Mouse (Mus musculus) spleen, postnatal 0 days (tissue): Measurements from ENCODE around the gene Abcf2. TPM values are rescaled to one million over a fixed set of nuclear protein-coding genes. Genes with fewer than 3 reads are reported as not detected.

ENCODE experiments used
- microRNA counts: library from miRNA; unstranded; fragments of <30 nt; microRNA quantifications from one replicate; lab custom pipeline; 2015
- polyA plus RNA-seq: library from polyadenylated mRNA; unstranded; fragments of >200 nt; fragmentation: Nextera tagmentation; extraction: Ambion mirVana; gene quantifications from 2 replicates; pipeline ENCODE4 v1.2.1, GENCODE M21; 2015

Abcf2 gene
- 47.8 and 49.0 TPM in 2 replicates for polyA plus RNA-seq

GRCm38 (mm10) chr5:24577183-24577929 lies at the start of gene Abcf2:
Gene Abcf2 (minus strand): TSS chr5:24577467.

GRCm38 (mm10) chr5:24623986-24624821 lies 46.9 kb upstream of the Abcf2 start, which contains the start of gene Smarcd3:
Gene Smarcd3 (minus strand): TSS chr5:24624411.

DNA sequence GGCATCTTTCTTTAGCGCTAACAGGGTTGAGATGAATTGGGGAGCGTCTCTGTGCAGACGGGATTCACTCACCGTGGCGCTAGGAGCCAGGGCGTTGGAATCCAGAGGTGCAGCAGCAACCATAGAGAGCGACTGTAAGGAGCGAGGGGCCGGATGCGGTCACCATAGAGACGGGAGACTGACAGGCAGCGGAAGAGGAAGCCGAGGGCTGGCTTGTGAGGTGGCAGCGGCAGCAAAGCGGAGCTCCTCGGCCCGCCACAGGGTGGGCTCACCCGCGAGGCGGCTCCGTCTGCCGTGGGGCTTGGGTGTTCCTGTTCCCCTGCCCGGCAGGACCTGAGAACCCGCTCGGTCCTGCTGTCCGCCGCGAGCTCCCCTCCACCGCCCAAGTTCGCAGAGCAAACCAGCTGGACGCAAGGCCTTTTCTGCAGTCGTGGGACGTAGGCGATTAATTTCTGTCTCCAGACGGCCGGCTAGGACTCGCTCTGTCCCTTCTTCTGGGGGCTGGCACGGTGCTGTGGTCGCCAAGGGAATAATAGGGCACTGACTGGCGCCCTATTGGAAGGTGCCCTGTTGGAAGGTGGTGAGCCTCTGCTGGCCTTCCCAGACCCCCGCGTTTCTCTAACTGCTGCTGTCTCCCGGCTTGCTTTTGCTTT lies 9.4 kb upstream of the Abcf2 start, which contains the start of gene Chpf2:
TSS of gene Chpf2 (plus strand) at position 195 of the 653 bp plus-strand sequence.

DNA sequence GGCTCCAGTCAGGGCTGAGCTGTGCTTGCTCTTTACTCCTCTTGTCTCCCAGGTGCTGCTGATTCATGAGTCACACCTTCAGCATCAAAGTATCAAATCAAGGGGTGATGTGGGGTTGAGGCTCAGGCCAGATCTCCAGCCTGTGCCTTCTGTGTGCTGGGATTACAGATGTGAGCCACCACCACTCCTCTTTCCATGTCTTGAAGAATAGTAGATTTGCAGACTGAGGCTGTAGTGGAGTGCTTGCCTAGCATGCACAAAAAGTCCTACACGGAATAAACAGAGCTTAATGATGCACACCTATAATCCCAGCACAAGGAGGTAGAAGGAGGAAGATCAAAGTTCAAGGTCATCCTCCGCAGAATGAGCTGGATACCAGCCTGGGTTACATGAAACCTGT lies 20.6 kb downstream of the Abcf2 start, which contains the start of gene 4931409K22Rik:
TSS of gene 4931409K22Rik (minus strand) at position 101 of the 400 bp plus-strand sequence.

DNA sequence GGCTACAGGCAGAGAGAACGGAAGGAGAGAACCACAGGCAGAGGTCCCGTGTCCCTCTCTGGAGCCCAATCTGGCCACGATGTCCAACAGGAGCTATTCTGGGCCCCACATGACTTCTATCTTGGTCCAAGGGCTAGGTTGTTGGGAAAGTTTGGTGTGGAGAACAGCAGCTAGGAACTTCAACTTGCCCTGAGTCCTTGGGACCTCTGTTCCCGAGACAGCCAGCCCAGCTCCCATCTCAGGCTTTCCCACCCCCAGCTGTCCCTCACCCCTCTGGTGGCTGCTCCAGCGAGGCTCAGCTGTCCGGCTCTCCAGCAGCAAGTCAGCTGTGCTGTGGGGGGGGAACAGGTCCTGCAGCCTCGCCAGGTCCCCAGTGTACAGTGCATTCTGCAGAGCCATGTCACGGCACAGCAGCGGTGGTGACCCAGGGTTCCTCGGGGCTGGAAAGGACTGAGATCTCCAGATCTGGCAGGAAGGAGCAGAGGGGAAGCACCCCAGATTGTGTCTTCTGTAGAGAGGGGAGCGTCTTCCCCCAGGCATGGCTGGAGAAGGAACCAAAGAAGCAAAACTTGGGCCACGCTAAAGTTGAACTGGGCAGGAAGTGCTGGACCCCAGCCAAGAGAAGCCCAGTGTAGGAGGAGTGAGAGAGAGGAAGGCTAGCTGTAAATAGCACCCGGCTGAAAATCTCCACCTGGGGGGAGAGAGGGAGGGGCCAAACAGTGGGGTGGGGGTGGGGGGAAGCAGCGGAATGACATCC lies 36.7 kb downstream of the Abcf2 start, which contains the start of gene Asb10:
TSS of gene Asb10 (minus strand) at position 592 of the 757 bp plus-strand sequence.

GRCm38 (mm10) chr5:24526889-24527230 lies 50.4 kb downstream of the Abcf2 start, which contains the start of gene Gbx1:
Gene Gbx1 (minus strand): TSS chr5:24527202.

MicroRNA genes within 50 kb of the gene (microRNA counts, 519-probe panel; counts per million panel counts)
- 88.3 counts per million for microRNA mmu-miR-671-3p (lab: Ali Mortazavi, UCI)
- microRNA mmu-miR-671-5p (lab: Ali Mortazavi, UCI): 88.3 counts per million

Other genes starting within 250 kb of the Abcf2 start
- 0.69 and 0.80 TPM in 2 replicates for gene Kcnh2, start 225.9 kb downstream of the Abcf2 start, polyA plus RNA-seq
- 3.1 and 4.4 TPM in 2 replicates for gene Nos3, start 212.7 kb downstream of the Abcf2 start, polyA plus RNA-seq
- 1.1 and 2.0 TPM in 2 replicates for gene Atg9b, start 185.3 kb downstream of the Abcf2 start, polyA plus RNA-seq
- 20.3 and 21.0 TPM in 2 replicates for gene Abcb8, start 183.8 kb downstream of the Abcf2 start, polyA plus RNA-seq
- not detected in 2 replicates for gene Asic3, start 164.1 kb downstream of the Abcf2 start, polyA plus RNA-seq
- 13.7 and 16.6 TPM in 2 replicates for gene Cdk5, start 153.9 kb downstream of the Abcf2 start, polyA plus RNA-seq
- gene Slc4a2, start 153.6 kb downstream of the Abcf2 start, polyA plus RNA-seq: 9.1 and 10.4 TPM in 2 replicates
- 45.3 and 48.4 TPM in 2 replicates for gene Fastk, start 132.2 kb downstream of the Abcf2 start, polyA plus RNA-seq
- gene Tmub1, start 129.6 kb downstream of the Abcf2 start, polyA plus RNA-seq: 6.6 and 8.3 TPM in 2 replicates
- 12.6 and 14.8 TPM in 2 replicates for gene Agap3, start 125.3 kb downstream of the Abcf2 start, polyA plus RNA-seq
- 0.04 TPM in 1 of 2 replicates, not detected in the other for gene Gbx1, start 50.3 kb downstream of the Abcf2 start, polyA plus RNA-seq
- gene Asb10, start 36.5 kb downstream of the Abcf2 start, polyA plus RNA-seq: 0.17 and 0.35 TPM in 2 replicates
- gene 4931409K22Rik, start 20.7 kb downstream of the Abcf2 start, polyA plus RNA-seq: 0.07 and 0.10 TPM in 2 replicates
- gene Chpf2, start 9.3 kb upstream of the Abcf2 start, polyA plus RNA-seq: 11.3 and 14.3 TPM in 2 replicates
- 2.4 and 3.6 TPM in 2 replicates for gene Smarcd3, start 46.9 kb upstream of the Abcf2 start, polyA plus RNA-seq
- 15.3 and 17.1 TPM in 2 replicates for gene Nub1, start 108.1 kb upstream of the Abcf2 start, polyA plus RNA-seq
- 2.3 and 4.0 TPM in 2 replicates for gene Wdr86, start 153.3 kb upstream of the Abcf2 start, polyA plus RNA-seq
- 1.9 and 2.4 TPM in 2 replicates for gene Crygn, start 180.5 kb upstream of the Abcf2 start, polyA plus RNA-seq